Mouse (Mus musculus) heart, embryonic 10.5 days (tissue): ENCODE measurements around the gene Prkch. TPM values are rescaled to one million over a fixed set of nuclear protein-coding genes. Genes with fewer than 3 reads are reported as not detected.
A peak's percentile ranks its signal among the peaks of the same experiment; 100 is the strongest.

Source experiments
- DNase-seq: peaks from one replicate; pipeline ENCODE4 v3.0.0-alpha.2; 2017; ENCODE audit warnings: low spot score
- H3K27ac ChIP-seq: fragments of 300-500 bp; sonication (generic); 2 replicates; pipeline ENCODE4 v1.5.1; 2016; ENCODE audit warnings: mild to moderate bottlenecking
- H3K27me3 ChIP-seq: fragments of 300-500 bp; sonication (generic); 2 replicates; pipeline ENCODE4 v1.6.1; 2016; ENCODE audit warnings: mild to moderate bottlenecking; ENCODE audit not compliant: poor library complexity, insufficient read depth, severe bottlenecking
- H3K36me3 ChIP-seq: fragments of 300-500 bp; sonication (generic); 2 replicates; pipeline ENCODE4 v1.6.1; 2016; ENCODE audit warnings: mild to moderate bottlenecking, moderate library complexity
- H3K4me1 ChIP-seq: fragments of 300-500 bp; sonication (generic); 2 replicates; pipeline ENCODE4 v1.6.1; 2016; ENCODE audit warnings: mild to moderate bottlenecking
- H3K4me3 ChIP-seq: fragments of 300-500 bp; sonication (generic); 2 replicates; pipeline ENCODE4 v1.5.1; 2016; ENCODE audit warnings: mild to moderate bottlenecking, moderate library complexity
- H3K9me3 ChIP-seq: fragments of 300-500 bp; sonication (generic); 2 replicates; pipeline ENCODE4 v1.6.1; 2016; ENCODE audit warnings: mild to moderate bottlenecking, moderate library complexity
- WGBS: fragments of 180-500 bp; shearing (Covaris S2); methylation state at CpG from one replicate; pipeline ENCODE4 v1.1.7; 2016; 5-methylcytosine and 5-hydroxymethylcytosine counted together
- polyA plus RNA-seq: library from polyadenylated mRNA; unstranded; fragments of >200 nt; fragmentation: Nextera tagmentation; extraction: Ambion mirVana; gene quantifications from 2 replicates; pipeline ENCODE4 v1.2.1, GENCODE M21; 2016

The Prkch gene
- polyA plus RNA-seq, 1 experiment from 2014 or later: 16.9 TPM

DNA sequence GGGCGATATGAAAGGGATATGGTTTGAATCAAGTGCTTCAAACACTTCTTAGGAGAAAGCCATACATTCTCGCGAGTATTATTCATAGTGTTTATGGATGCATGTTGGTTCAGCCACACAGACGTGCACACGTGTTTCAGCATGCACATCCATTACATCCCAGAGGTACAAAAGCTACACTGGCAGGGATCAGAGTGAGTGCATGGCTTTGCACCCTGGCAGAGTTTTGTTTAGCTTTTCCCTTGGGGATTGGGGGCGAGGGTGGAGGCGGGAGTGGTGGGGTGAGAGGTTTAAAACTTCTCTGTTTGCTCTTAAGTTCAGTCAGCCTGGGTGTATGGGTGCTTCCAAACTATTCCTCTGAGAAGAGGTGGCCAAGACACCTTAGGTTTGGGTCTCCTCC lies 1.3 kb downstream of the Prkch start:
- H3K4me3 ChIP-seq: peak overlapping the region; percentile 80
- H3K27me3 ChIP-seq: peaks cover 33% of the 10 kb centered on the region
- H3K36me3 ChIP-seq: no peaks in the 10 kb centered on the region
- 1% methylated on average over 7 of the region's 7 CpGs for WGBS
- peak overlapping the region; percentile 91 for H3K27ac ChIP-seq
- peaks cover 12% of the 10 kb centered on the region for H3K4me1 ChIP-seq
- no peaks in the 10 kb centered on the region for H3K9me3 ChIP-seq
- peak; percentile 69 for DNase-seq

DNA sequence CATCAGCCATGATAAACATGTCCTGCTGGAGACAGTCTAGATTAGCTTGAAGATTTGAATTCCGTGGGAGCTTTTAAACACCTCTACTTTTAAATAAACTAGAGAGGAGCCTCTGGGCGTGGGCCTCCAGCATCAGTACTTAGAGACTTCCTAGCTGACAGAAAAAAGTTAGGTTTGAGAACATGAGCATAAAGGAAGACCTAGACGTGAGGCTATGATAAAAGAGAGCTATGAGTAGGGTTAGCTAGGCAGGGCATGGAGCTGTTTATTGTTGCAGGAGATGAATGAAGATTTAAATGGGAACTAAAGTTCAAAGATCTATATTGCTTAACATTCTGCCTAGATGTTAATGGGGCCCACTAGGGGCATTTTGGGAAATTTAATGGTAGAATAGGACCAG lies 2.7 kb downstream of the Prkch start:
- Histone ChIP-seq H3K4me1 (peaks cover 12% of the 10 kb centered on the region), H3K27me3 (peaks cover 29% of the 10 kb centered on the region), H3K4me3 (peak overlapping the region; percentile 22; the same call in 1 of the 2 replicates), H3K9me3 (no peaks in the 10 kb centered on the region), H3K36me3 (no peaks in the 10 kb centered on the region), H3K27ac (no peak overlapping the region)
- WGBS: 36% methylated on average over 3 of the region's 3 CpGs
- DNase-seq: no peak

DNA sequence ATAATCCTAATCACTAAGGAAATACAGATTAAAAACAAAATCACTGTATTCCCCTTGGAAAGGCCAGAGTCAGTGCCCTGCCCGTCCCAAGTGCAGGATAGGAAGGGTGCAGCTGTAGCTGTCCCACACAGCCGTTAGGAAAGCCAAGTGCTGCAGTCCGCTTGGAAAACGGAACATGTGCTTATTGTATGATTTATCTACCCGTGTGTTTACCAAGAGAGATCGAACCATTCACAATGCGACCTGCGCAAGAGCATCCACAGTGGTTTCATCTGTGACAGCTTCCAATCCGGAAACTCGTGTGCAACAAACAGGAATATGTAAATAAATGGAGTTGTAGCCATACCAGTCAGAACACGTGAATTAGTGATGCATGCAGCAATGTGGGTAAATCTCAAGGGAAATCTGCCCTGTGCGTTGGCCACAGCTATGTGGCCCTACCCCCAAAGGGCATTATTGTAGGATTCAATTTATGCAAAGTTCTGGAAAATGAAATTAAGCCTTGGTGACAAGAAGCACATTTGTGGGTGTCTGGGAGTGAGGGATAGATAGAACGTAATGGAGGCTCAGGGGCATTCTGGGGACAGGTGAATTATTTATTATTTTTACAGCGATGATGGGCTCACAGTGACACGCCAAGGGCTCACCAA lies 6.2 kb downstream of the Prkch start:
- Histone ChIP-seq H3K4me3 (no peak overlapping the region), H3K36me3 (no peaks in the 10 kb centered on the region), H3K27me3 (peaks cover 16% of the 10 kb centered on the region), H3K9me3 (no peaks in the 10 kb centered on the region), H3K4me1 (peaks cover 6% of the 10 kb centered on the region; the same call in 1 of the 2 replicates), H3K27ac (no peak overlapping the region)
- DNase-seq: peak; percentile 59
- 79% methylated on average over 15 of the region's 15 CpGs for WGBS

DNA sequence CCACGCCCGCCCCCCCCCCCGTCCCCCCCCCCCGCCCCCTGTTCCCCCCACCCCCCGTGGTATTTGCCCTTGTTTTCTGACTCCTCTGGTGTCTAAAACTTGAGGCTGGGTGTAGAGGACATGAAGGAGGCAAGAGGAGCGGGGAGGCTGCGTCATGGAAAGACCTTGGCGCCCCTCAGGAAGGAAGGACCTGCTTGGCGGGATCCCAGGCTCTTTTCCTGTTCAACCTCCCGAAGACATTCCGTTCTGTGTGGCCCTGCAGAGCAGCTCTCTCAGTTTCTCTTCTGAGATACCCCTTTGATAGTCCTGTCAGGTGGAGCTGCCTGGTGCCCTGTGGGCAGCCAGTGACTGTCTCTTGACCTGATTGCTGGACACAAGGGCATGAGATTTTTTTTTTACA lies 7.0 kb downstream of the Prkch start:
- 33% methylated on average over 11 of the region's 11 CpGs for WGBS
- no peak overlapping the region for H3K4me3 ChIP-seq
- no peaks in the 10 kb centered on the region for H3K36me3 ChIP-seq
- H3K9me3 ChIP-seq: no peaks in the 10 kb centered on the region
- H3K27ac ChIP-seq: peak overlapping the region; percentile 29; the same call in 1 of the 2 replicates
- DNase-seq: peak; percentile 73
- H3K27me3 ChIP-seq: peaks cover 9% of the 10 kb centered on the region
- H3K4me1 ChIP-seq: no peaks in the 10 kb centered on the region

DNA sequence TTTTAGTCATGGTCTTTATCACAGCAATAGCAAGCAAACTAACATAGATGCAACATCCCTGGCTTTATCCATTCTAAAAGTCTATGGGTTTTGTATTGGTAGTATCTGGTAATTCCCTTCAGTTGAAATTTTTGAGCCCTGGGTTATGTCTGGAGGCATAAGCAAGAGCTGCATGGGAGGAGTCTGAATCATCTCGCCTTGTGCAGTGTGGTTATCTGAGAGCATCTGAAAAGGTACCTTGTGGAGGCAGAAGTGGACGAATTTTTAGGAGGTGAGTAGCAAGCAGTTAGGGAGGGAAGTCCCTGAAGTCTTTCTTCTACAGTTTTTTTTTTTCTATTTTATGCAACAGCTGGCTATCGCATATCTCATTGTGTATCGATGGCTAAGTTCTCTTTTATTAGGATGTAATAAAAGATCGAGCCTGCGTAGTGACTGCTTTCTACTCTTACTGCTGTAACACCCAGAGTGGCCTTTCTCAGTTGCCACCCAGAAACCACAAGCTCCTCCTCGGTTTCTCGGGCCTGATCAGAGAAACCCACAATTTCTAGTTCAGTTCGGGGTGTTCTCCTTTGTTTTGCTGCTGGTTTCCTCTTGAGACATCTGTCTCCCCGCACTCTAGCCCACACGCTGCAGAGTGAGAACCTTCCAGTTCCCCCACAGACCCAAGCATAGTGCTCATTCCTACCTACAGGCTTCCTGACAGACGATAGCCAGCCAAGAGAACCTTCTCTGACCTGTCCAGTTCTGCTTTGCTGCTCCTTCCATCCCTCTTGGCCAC lies 8.6 kb downstream of the Prkch start:
- DNase-seq: no peak
- Histone ChIP-seq H3K27ac (no peak overlapping the region), H3K4me3 (no peak overlapping the region), H3K27me3 (no peaks in the 10 kb centered on the region), H3K36me3 (no peaks in the 10 kb centered on the region), H3K9me3 (no peaks in the 10 kb centered on the region), H3K4me1 (peaks cover 4% of the 10 kb centered on the region; the same call in 1 of the 2 replicates)
- 84% methylated on average over 12 of the region's 12 CpGs for WGBS

DNA sequence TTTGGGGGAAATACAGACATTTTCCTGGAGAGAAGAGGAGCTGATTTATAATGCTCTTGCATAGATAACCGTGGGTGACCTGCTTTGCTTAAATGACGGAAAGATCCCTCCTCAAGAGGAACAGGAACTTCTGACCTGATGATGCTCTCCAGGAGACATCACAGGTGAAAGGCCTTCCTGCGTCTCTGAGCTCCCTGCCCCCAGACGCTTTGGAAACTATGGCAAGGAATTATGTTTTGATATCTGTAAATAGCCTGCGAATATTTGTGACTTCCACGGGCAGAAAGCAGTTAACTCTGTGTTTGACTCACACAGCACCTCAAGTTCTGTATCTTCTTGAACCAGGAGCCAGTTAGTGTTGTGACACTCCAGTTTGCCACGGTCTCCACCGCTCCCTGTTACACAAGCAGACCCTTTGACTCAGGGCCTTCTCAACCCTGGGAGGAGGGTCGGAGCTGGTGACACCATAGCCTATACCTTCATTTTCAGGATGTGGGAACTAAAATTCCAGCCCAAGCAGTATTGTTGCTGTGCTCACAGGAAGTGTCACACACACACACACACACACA lies 9.7 kb downstream of the Prkch start:
- WGBS: 79% methylated on average over 9 of the region's 9 CpGs
- DNase-seq: no peak
- no peak overlapping the region for H3K4me3 ChIP-seq
- peaks cover 9% of the 10 kb centered on the region; the same call in 1 of the 2 replicates for H3K4me1 ChIP-seq
- no peak overlapping the region for H3K27ac ChIP-seq
- no peaks in the 10 kb centered on the region for H3K9me3 ChIP-seq
- no peaks in the 10 kb centered on the region for H3K27me3 ChIP-seq
- H3K36me3 ChIP-seq: no peaks in the 10 kb centered on the region

DNA sequence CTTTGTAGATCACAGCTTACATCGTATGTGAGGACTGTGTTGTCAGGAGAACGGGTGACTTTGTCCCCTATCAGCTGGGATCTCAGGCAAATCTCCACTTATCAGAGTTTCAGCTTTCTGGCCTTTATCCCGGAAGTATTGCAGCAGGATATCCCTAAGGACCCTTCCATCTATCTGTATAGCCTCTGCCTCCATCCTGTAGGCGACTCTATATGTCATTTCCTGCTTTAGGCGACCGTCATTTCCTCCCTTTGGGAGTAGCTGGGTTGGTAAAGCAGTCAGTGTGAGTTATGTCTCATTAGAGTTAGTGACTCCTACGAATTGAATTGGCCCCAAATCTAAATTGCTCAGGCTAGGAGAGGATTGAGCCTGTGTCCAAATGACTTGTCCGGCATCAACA lies 10.6 kb downstream of the Prkch start:
- Histone ChIP-seq H3K4me1 (peaks cover 10% of the 10 kb centered on the region; the same call in 1 of the 2 replicates), H3K36me3 (no peaks in the 10 kb centered on the region), H3K27me3 (no peaks in the 10 kb centered on the region), H3K4me3 (no peak overlapping the region), H3K9me3 (no peaks in the 10 kb centered on the region), H3K27ac (no peak overlapping the region)
- 63% methylated on average over 8 of the region's 8 CpGs for WGBS
- no peak for DNase-seq

DNA sequence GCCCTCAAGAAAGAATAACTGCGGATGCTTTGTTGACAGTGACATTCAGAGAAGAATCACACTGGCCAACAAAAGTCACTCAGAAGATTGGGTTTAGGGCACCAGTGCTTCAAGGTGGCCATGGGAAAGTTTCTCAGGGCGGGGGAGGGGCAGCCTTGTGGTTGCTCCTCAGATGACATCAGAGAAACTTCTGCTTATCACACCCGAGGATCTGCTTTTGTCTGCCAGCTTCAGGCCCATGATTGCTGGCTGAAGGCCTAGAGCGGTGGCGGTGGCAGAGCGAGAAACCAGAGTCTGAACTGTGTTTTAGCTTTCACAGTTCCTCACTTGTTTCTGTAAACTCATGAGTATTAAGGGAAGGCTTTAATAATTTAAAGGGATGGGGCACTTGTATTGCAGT lies 13.6 kb downstream of the Prkch start:
- Histone ChIP-seq H3K4me1 (peaks cover 20% of the 10 kb centered on the region), H3K4me3 (no peak overlapping the region), H3K36me3 (no peaks in the 10 kb centered on the region), H3K27ac (no peak overlapping the region), H3K9me3 (no peaks in the 10 kb centered on the region), H3K27me3 (no peaks in the 10 kb centered on the region)
- DNase-seq: no peak
- 45% methylated on average over 6 of the region's 6 CpGs for WGBS

DNA sequence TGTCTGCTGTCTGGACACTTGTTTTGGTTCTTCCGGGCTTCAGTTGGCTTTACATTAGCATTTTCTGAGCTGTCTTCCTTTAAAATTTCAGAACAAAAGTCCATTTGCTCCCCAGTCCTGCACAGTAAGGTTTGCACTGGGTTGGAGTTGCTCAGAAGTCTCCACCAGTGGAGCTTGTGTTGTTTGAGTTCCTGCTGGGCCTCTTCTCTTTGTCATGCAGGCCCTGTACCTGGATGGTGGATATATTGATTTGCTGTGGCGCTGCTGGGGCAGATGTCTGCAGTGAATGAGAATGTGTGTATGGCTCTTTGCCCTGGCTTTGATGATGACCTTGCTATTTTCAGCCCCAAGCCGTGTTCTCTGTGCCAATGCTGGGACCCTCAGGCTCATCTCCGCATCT lies 15.9 kb downstream of the Prkch start:
- H3K4me3 ChIP-seq: no peak overlapping the region
- no peak for DNase-seq
- no peaks in the 10 kb centered on the region for H3K27me3 ChIP-seq
- no peaks in the 10 kb centered on the region for H3K9me3 ChIP-seq
- WGBS: 61% methylated on average over 4 of the region's 4 CpGs
- 0 out of 2 replicates have a peak overlapping the region, but pooled peaks have one; percentile 42 for H3K27ac ChIP-seq
- no peaks in the 10 kb centered on the region for H3K36me3 ChIP-seq
- peaks cover 28% of the 10 kb centered on the region for H3K4me1 ChIP-seq

DNA sequence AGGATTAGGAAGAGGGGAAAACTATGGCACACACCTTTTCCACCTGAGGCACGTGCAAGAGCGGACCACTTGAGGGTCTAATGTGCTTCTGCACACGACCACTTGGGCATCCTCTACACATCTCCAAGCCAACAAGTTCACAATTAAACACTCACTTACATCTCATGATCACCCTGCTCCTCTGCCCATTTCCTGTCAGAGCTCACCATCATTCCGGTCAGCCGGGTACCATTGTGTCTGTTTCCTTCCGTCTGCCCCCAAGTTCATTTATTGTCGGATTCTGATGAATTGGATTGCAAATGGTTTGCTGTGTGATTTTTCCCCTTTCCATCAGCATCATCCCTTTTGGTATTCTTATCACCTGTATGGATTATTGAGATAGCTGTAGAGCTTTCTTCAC lies 18.4 kb downstream of the Prkch start:
- no peak for DNase-seq
- Histone ChIP-seq H3K27me3 (no peaks in the 10 kb centered on the region), H3K4me3 (no peak overlapping the region), H3K36me3 (no peaks in the 10 kb centered on the region), H3K4me1 (peaks cover 36% of the 10 kb centered on the region), H3K9me3 (no peaks in the 10 kb centered on the region), H3K27ac (no peak overlapping the region)
- WGBS: 82% methylated on average over 7 of the region's 7 CpGs

DNA sequence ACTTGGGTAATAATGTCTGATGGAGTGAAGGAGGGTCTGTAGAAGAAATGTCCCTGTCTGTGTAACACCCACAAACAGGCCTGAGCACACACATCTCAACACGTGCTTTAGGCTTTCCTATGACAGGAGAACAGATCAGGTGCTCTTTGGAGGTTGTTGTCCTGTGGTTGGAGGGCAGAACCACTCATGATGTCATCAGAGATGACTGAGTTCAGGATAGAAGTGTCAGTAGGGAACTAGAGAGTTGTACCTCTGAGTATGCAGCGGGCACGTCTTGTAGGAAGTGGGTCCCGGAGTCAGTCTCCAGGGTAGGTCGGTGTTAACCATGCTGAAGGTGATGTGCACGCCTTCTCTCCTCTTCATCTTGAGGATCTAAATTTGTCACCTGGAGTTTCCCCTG lies 19.1 kb downstream of the Prkch start:
- Histone ChIP-seq H3K4me1 (peaks cover 38% of the 10 kb centered on the region), H3K27me3 (no peaks in the 10 kb centered on the region), H3K36me3 (no peaks in the 10 kb centered on the region), H3K27ac (no peak overlapping the region), H3K4me3 (no peak overlapping the region), H3K9me3 (no peaks in the 10 kb centered on the region)
- no peak for DNase-seq
- 83% methylated on average over 6 of the region's 6 CpGs for WGBS

DNA sequence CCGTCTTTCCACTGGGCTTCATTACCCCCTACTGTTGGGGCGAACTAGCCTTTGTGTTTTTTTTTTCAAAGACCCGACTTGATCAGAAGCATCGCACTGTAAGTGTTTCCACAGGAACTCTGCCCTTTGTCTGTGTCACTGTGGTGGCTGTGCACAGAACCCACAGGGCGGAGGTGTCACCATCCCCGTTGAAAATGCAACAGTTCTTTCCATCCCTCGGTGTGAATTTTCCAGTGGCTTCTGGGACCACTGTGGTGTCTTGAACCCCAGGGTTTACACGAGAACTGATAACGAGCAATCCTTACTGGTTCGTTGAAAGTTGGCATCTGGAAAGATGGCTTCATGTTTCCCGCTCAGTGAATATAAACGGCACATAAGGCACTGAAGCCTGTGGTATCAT lies 20.2 kb downstream of the Prkch start:
- Histone ChIP-seq H3K27me3 (no peaks in the 10 kb centered on the region), H3K4me3 (no peak overlapping the region), H3K4me1 (peaks cover 35% of the 10 kb centered on the region), H3K36me3 (no peaks in the 10 kb centered on the region), H3K27ac (no peak overlapping the region), H3K9me3 (no peaks in the 10 kb centered on the region)
- WGBS: 54% methylated on average over 12 of the region's 12 CpGs
- DNase-seq: no peak

DNA sequence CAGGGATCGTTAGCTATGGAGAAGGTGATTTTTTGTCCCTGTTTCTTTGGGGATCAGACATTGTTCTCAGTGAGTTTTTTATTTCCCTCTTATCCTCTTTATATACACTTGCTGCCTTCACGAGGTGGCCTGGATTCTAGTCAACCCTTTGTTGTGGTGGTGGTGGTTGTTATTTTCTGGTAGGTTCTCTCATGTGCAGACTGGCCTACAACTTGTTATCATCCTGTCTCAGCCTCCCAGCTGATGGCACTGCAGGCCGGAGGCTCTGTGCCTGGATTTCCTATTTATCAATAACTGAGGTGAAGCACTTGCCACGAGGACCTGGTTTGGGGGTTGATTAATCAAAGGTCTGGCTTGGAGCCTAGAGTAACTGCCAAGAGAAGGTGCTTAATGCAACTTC lies 20.6 kb downstream of the Prkch start:
- H3K9me3 ChIP-seq: no peaks in the 10 kb centered on the region
- DNase-seq: no peak
- WGBS: 66% methylated on average over 4 of the region's 4 CpGs
- no peak overlapping the region for H3K4me3 ChIP-seq
- no peak overlapping the region for H3K27ac ChIP-seq
- peaks cover 39% of the 10 kb centered on the region for H3K4me1 ChIP-seq
- H3K36me3 ChIP-seq: no peaks in the 10 kb centered on the region
- H3K27me3 ChIP-seq: no peaks in the 10 kb centered on the region
